Mouse (Mus musculus) embryonic facial prominence, embryonic 11.5 days (tissue): ENCODE measurements around the gene Gjb3. TPM values are rescaled to one million over a fixed set of nuclear protein-coding genes. Genes with fewer than 3 reads are reported as not detected.

Source experiments
- ATAC-seq: fragments of 200-750 bp; cut with Nextera tagmentation; replicated peaks from 2 replicates; pipeline ENCODE4 v1.8.0; 2017; ENCODE audit warnings: low read depth; ENCODE audit not compliant: insufficient number of reproducible peaks, low FRiP score, low TSS enrichment
- DNase-seq: peaks from one replicate; pipeline ENCODE4 v3.0.0-alpha.2; 2015; ENCODE audit warnings: low spot score
- H3K27ac ChIP-seq: fragments of 300-500 bp; sonication (generic); replicated peaks from 2 replicates; pipeline ENCODE4 v1.5.1; 2014; ENCODE audit warnings: mild to moderate bottlenecking, low read depth, low read length, control low read depth
- H3K27me3 ChIP-seq: fragments of 300-500 bp; sonication (generic); 2 replicates; pipeline ENCODE4 v1.6.1; 2014; ENCODE audit warnings: mild to moderate bottlenecking, low read length, moderate library complexity, mixed read lengths; ENCODE audit not compliant: control insufficient read depth, insufficient read depth
- H3K36me3 ChIP-seq: fragments of 300-500 bp; sonication (generic); replicated peaks from 2 replicates; pipeline ENCODE4 v1.6.1; 2014; ENCODE audit warnings: low read depth, mild to moderate bottlenecking, low read length, moderate library complexity, mixed read lengths; ENCODE audit not compliant: control insufficient read depth, insufficient read depth
- H3K4me1 ChIP-seq: fragments of 300-500 bp; sonication (generic); 2 replicates; pipeline ENCODE4 v1.6.1; 2014; ENCODE audit warnings: low read length, mixed read lengths; ENCODE audit not compliant: control insufficient read depth, insufficient read depth
- H3K4me2 ChIP-seq: fragments of 300-500 bp; sonication (generic); 2 replicates; pipeline ENCODE4 v1.6.1; 2014; ENCODE audit warnings: low read depth, mild to moderate bottlenecking, control low read depth, low read length, moderate library complexity
- H3K4me3 ChIP-seq: fragments of 300-500 bp; sonication (generic); 2 replicates; pipeline ENCODE4 v1.5.1; 2014; ENCODE audit warnings: low read depth, low read length, control low read depth
- H3K9ac ChIP-seq: fragments of 300-500 bp; sonication (generic); replicated peaks from 2 replicates; pipeline ENCODE4 v1.6.1; 2014; ENCODE audit warnings: mild to moderate bottlenecking, control low read depth, low read length
- H3K9me3 ChIP-seq: fragments of 300-500 bp; sonication (generic); replicated peaks from 2 replicates; pipeline ENCODE4 v1.6.1; 2016; ENCODE audit warnings: mild to moderate bottlenecking, low read length, inconsistent platforms, mixed read lengths; ENCODE audit not compliant: control insufficient read depth
- WGBS: fragments of 180-500 bp; shearing (Covaris S2); extraction: QIAGEN DNeasy Blood & Tissue Kit; methylation state at CpG from one replicate; pipeline ENCODE4 v1.1.7; 2014; 5-methylcytosine and 5-hydroxymethylcytosine counted together
- polyA plus RNA-seq: library from polyadenylated mRNA; unstranded; fragments of >200 nt; fragmentation: Nextera tagmentation; extraction: Ambion mirVana; gene quantifications from 2 replicates; pipeline ENCODE4 v1.2.1, GENCODE M21; 2014

Gjb3 gene
- polyA plus RNA-seq, 1 experiment from 2014 or later = 2.7 TPM

DNA sequence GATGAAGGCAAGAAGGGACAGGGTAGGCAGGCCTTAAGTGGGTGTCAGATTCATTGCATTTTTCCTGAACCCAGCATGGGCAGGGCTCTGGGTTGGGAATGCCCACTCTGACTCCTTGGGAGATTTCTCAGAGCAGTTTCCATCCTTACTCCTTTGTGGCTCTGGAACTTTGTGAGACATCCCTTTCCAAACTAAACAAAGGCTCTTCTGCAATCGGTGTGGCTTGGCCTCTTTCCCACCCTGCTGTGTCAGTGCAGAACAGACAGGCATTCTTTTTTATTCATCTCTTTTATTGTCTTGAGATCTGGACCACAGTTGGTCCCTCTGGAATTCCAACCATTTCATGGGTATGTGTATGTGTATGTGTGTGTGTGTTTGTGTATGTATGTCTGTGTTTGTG, 21.9 kb upstream of the Gjb3 start:
- Histone ChIP-seq H3K4me3 (no peak overlapping the region), H3K27ac (no peak overlapping the region), H3K9ac (no peak overlapping the region), H3K4me1 (no peaks in the 10 kb centered on the region), H3K36me3 (no peaks in the 10 kb centered on the region), H3K27me3 (no peaks in the 10 kb centered on the region), H3K9me3 (no peaks in the 10 kb centered on the region), H3K4me2 (no peak overlapping the region)
- WGBS = 35% methylated on average over 1 of the region's 1 CpGs
- no peak for DNase-seq
- ATAC-seq = no peak

- Histone ChIP-seq H3K27ac (no peak overlapping the region), H3K4me2 (no peak overlapping the region), H3K9ac (no peak overlapping the region), H3K4me1 (no peaks in the 10 kb centered on the region), H3K4me3 (no peak overlapping the region), H3K36me3 (no peaks in the 10 kb centered on the region), H3K9me3 (no peaks in the 10 kb centered on the region), H3K27me3 (no peaks in the 10 kb centered on the region)
- 63% methylated on average over 4 of the region's 4 CpGs for WGBS
- ATAC-seq (no peak), DNase-seq (no peak)
Measured at GRCm38 (mm10) chr4:127349560-127350300, 19.1 kb upstream of the Gjb3 start.

GRCm38 (mm10) chr4:127345000-127345399, 14.4 kb upstream of the Gjb3 start:
- Histone ChIP-seq H3K4me2 (no peak overlapping the region), H3K36me3 (no peaks in the 10 kb centered on the region), H3K9ac (no peak overlapping the region), H3K4me3 (no peak overlapping the region), H3K27ac (no peak overlapping the region), H3K4me1 (no peaks in the 10 kb centered on the region), H3K9me3 (no peaks in the 10 kb centered on the region), H3K27me3 (no peaks in the 10 kb centered on the region)
- DNase-seq (no peak), ATAC-seq (no peak)
- 85% methylated on average over 5 of the region's 5 CpGs for WGBS

GRCm38 (mm10) chr4:127341372-127341771, 10.7 kb upstream of the Gjb3 start:
- H3K4me1 ChIP-seq = no peaks in the 10 kb centered on the region
- no peaks in the 10 kb centered on the region for H3K36me3 ChIP-seq
- no peak overlapping the region for H3K27ac ChIP-seq
- no peaks in the 10 kb centered on the region for H3K27me3 ChIP-seq
- ATAC-seq (no peak), DNase-seq (no peak)
- no peaks in the 10 kb centered on the region for H3K9me3 ChIP-seq
- WGBS = 63% methylated on average over 6 of the region's 6 CpGs
- no peak overlapping the region for H3K4me2 ChIP-seq
- H3K4me3 ChIP-seq = no peak overlapping the region
- H3K9ac ChIP-seq = no peak overlapping the region

DNA sequence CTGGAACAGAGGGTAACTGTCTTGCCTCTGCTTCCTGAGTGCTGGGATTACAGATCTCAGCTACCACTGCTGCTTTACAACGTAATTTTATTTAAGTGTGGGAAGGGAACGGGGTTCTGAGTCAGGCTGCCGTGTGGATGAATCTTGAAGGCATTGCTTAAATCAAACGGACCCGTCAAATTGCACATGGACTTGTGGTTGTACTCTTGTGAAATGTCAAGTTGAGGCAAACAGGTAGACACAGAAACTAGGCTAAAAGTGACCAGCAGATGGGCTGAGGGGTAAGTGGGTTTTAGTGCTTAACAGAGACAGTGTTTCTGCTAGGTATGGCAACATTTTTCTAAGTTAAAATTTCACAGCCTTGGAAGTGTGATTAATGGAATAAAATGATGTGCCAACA, 7.0 kb upstream of the Gjb3 start:
- no peaks in the 10 kb centered on the region for H3K9me3 ChIP-seq
- H3K4me2 ChIP-seq = no peak overlapping the region
- no peaks in the 10 kb centered on the region for H3K27me3 ChIP-seq
- no peak overlapping the region for H3K4me3 ChIP-seq
- H3K4me1 ChIP-seq = no peaks in the 10 kb centered on the region
- no peaks in the 10 kb centered on the region for H3K36me3 ChIP-seq
- no peak for DNase-seq
- H3K9ac ChIP-seq = no peak overlapping the region
- 86% methylated on average over 5 of the region's 5 CpGs for WGBS
- no peak overlapping the region for H3K27ac ChIP-seq
- ATAC-seq = no peak

DNA sequence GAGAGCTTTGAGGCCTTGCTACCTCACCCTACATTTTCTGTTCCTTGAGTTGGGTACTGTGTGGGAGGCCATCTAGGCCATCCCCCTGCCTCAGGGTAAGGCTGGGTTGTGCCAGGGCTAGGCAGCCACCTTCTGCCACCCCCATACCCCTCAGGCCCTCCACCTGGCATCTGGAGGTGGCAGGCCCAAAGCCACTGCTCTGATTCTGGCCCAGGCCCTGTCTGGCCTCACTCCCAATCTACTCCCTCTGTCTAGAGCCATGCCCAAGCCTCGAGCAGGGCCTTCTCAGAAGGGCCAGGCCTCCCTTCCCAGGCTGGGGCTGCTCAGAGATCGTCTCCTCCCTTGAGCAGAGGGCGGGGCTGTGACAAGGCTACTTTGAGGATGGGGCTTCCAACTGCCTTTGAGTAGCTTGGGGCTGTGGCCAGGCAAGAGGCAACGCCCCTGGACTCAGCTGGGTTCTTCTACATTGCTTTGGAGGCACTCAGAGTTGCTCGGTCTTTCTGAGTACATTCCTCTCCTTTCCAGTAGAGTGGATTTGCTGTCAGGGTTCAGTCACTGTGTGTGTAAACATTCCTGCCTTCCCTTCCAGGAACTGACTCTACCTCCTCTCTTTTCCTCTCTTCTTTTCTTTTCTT, 4.3 kb upstream of the Gjb3 start:
- Histone ChIP-seq H3K9ac (no peak overlapping the region), H3K4me1 (peaks cover 4% of the 10 kb centered on the region), H3K9me3 (no peaks in the 10 kb centered on the region), H3K4me3 (no peak overlapping the region), H3K4me2 (no peak overlapping the region), H3K27me3 (peaks cover 20% of the 10 kb centered on the region), H3K36me3 (no peaks in the 10 kb centered on the region), H3K27ac (no peak overlapping the region)
- no peak for DNase-seq
- ATAC-seq = no peak
- 36% methylated on average over 5 of the region's 5 CpGs for WGBS

DNA sequence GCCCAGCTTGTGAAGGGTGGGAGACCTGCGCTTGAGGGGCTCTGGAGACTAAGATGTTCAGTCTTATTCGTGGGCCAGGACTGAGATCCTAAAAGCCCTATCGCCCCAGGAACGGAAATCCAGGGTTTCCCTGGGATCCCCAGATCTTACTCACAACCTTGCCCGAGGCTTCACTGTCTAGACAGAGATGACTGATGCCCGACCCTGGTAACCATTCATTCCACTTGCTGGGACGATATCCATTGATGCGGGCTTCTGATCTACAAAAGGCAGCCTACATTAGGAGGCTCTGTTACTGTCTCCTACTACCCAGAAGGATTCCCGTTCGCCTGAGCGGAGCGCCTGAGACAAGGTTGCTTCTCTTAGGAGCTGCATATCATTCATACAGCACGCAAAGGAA, 527 bp upstream of the Gjb3 start:
- Histone ChIP-seq H3K9ac (no peak overlapping the region), H3K9me3 (no peaks in the 10 kb centered on the region), H3K4me2 (no peak overlapping the region), H3K27me3 (peaks cover 25% of the 10 kb centered on the region), H3K36me3 (no peaks in the 10 kb centered on the region), H3K27ac (no peak overlapping the region), H3K4me3 (no peak overlapping the region), H3K4me1 (peaks cover 4% of the 10 kb centered on the region)
- ATAC-seq (no peak), DNase-seq (no peak)
- WGBS = 13% methylated on average over 13 of the region's 13 CpGs

DNA sequence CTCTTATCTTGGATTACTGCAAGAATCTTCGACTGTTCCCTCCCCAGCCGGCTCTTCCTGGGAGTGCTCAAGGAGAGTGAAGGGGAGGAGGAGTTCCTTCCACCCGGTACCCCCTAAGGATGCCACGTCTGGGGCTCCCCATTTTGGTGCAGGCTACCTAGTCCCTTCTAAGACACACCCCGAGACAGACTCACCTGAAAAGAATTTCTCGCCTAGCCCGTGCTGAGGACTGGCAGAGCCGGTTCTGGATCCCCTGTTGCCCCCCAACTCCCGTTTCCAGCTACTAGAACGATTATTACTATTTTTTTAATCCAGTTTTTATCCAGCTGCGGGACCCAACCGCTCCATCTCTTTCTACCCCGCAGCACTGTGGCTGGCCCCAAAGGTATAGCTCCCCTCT, 893 bp downstream of the Gjb3 start:
- H3K27me3 ChIP-seq = peaks cover 25% of the 10 kb centered on the region
- no peaks in the 10 kb centered on the region for H3K36me3 ChIP-seq
- no peak overlapping the region for H3K27ac ChIP-seq
- H3K9me3 ChIP-seq = no peaks in the 10 kb centered on the region
- peak overlapping the region; percentile 40 for H3K4me2 ChIP-seq
- no peak overlapping the region; the same call in 1 of the 2 replicates for H3K9ac ChIP-seq
- no peak for ATAC-seq
- peak overlapping the region; percentile 17; the same call in 1 of the 2 replicates for H3K4me3 ChIP-seq
- peaks cover 4% of the 10 kb centered on the region for H3K4me1 ChIP-seq
- 2% methylated on average over 13 of the region's 13 CpGs for WGBS
- DNase-seq = no peak
